Mouse (Mus musculus) urinary bladder, adult 2 months (tissue): Measurements from ENCODE around the gene Sync. TPM values are rescaled to one million over a fixed set of nuclear protein-coding genes. Genes with fewer than 3 reads are reported as not detected.

Experiments used
- DNase-seq: peaks from one replicate; pipeline ENCODE4 v3.0.0; 2022; ENCODE audit warnings: low spot score
- polyA plus RNA-seq: library from polyadenylated mRNA; depleted of rRNA; stranded (reverse); fragments of >200 nt; gene quantifications from 2 replicates; pipeline ENCODE4 v1.2.3, GENCODE M21; 2012; rRNA removed

The Sync gene
- 3.1 and 4.0 TPM in 2 replicates for polyA plus RNA-seq

DNA sequence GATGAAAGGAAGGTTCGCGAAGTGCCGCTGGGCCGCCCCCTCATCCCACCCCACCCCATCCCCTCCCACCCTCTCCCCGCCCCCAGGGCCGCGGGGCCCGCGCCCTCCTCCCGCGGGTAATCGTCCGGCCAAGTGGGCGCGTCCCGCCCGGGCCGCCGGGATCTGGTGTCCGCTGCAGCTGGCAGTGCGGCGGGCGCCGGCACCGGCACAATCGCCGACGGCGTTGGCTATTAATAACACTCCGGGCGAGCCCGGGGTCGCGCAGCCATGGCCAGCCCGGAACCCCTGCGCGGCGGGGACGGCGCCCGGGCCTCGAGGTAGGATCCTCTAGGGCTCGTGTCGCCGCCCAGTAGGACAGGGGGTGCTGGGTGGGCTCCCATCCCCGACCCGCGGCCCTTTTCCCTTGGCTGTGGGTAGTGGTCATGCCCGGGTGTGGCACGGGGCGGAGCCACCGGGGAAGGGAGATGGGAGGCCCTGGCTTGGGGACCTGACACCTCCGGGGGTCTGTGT, at the start of gene Sync:
Gene Sync (plus strand): TSS at position 146 of the 510 bp plus-strand sequence.
- DNase-seq, result no peak

DNA sequence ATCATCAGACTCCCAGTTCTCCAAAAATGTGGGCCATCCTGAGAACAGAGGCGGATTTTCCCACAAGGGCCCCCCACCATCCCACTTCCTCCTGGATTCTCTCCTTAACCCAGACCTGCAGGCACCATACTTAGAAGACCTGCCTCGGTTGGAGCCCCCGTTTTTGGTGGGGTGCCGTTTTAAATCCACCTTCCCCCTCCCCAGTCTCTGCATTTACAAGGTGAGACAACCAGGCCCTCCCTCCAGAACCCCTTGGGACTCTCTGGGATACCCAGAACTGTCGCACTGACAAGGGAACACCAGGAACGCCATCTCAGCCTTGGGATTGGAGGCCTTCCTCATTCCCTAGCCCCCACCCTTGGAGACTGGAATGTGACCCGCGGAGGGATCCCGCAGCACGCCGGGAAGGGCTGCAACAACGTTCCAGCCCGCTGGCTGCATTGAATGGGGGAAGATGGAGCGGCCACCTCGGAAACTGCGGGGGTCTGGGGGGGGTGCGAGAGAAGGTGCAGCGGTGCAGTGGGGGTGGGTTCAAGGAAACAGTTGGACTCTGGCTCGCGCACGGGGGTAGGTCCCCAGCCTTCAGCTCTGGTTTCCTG, 49.5 kb upstream of the Sync start:
- no peak for DNase-seq

DNA sequence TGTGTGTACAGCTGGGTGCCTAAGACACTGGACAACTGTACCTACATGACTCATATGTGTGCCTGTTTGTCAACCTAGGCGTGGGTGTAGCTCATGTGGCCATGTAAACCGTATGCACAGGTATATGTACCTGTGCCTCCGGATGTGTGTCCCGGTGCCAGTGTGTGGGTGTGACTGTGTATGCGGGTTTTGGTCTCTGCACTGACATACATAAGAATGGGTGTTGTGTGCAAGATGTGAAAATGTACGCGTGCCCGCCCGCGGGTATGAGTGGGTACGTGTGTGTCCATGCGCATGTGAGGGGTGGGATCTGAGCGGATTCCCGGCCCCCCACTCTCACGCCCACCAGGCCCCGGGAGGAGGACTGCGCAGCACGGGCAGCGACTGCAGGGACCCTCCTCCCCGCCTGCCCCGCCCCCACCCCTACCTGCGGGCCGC, 48.8 kb upstream of the Sync start:
- no peak for DNase-seq

DNA sequence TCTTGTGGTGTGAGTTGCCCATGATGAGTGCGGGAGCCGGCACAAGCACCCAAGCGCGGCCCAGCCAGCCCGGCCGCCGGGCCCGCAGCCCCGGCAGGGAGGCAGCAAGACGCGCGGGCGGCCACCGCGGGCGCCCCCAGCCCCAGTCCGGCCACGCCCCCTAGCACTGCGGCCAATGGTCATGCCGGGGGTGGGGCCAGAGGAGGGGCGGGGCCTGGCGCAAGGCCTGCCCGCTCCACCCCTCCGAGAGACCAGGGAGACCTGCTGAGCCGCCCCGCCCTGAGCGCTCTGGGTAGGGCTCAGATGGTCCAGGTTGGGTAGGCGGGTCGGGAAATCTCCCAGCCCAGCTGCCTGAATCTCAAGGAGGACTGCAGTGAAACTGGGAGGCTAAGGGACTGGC, 48.3 kb upstream of the Sync start:
- DNase-seq, result peak; percentile 68

DNA sequence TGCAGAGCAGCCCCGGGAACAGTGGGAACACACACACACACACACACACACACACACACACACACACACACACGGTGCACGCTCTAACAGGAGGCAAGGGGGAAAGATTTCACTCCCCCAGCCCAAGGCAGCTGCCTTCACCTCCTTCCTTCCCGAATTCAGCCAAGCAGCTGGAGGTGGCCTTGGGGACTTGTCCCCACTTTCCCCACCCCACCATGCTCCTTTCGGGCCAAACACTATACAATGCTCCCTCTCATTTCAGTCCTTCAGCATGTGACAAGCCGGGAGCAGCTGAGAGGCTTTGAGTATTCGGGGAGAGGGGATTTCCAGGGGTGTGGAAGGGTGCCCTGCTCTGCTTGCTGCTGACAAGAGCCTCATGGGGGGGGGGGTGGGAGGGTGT, 45.5 kb upstream of the Sync start:
- DNase-seq, result no peak

DNA sequence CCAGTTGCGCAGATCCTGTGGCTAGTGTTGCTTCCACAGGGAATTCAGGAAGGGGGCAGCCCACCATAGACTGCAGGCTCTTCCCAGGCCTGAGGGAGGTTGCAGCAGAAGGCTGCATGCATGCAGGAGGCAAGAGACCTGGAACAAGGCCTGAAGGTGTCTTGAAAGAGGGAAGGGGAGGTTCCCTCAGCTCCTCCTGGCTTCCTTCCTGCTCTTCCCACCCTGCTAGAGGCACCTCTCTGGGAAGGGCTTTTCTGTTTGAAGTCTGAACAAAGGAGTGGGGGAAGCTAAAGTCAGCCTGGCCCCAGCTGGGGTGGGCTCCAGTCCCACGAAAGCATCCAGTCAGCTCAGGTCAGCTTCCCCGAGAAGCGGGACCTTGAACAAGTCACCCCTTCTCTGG, 45.1 kb upstream of the Sync start:
- no peak for DNase-seq

DNA sequence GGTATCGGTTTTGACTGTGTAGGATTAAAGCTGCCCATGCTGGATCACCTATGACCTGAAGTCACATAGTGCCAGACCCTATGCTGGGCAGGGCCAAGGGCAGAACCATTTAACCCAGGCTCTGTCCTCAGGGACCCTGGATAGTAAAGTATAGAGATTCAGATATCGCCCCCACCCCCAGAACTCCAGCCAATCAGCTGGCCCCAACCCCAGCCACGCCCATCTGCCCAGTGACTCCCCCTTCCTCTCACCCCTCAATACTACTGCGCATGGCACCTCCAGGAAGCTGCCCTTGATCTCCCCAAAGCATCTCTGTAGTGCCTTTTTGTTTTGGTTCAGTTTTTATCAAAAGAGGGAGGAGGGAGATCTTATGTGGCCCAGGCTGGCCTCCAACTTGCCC, 44.7 kb upstream of the Sync start:
- no peak for DNase-seq

DNA sequence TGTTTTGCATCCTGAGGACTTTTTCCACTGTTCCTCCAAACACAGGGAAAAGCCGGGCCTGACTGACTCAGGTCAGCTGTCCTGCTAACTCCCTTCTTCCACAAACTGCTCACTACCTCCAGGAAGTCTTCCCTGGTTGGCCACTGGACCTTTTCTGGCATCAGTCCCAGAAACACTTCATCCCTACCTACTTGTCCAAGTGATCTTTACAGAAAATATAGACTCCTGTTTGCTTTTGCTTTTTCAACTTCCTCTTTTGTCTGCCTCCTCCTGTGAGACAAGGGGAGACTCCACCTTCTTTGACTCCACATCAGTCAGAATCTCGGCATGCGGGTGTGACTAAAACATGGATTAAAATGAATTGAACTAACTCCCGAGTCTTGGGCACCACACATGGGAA, 42.6 kb upstream of the Sync start:
- DNase-seq, result no peak

DNA sequence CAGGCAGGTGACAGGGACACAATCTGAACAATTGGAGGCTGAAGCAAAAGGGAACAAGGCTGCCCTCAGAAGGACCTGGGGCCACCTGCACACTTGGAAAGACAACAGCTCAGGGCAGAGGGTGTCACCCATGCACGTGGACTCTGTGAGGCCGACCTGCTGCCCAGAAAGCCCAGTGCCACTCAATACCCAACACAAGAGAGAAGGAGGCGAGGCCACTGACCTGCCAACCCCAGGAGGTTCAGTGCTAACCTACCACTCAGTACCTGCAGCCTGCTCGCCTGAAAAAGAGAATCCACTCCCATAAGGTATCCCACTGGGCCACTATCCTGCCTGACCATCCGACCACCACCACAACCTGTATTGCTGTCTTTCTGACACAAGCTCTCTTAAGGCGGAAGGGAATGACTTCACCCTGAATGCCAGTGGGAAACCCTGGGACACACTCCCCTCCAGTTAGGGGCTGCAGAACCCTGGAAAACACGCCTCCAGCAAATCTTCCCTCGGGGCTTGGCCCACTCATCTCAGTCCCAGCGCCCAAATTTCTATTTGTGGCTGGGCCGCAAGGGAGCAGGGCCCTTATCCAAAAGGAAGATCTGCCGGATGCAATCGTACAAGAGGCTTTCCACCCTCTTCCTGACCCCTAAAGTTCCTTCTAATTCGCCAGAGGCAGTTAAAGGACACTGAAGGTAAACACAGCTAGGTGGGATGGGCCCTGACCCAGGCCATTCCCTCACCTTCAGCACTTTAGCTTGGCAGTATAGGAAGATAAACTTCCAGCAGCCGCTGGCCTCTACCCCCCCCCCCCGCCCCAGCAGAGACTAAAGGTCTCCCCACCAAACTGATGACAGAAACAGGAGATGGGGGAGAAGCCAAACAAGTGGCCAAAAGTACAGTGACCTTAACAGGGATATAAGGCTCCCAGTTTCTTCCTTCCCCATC, 40.8 kb upstream of the Sync start:
- no peak for DNase-seq

DNA sequence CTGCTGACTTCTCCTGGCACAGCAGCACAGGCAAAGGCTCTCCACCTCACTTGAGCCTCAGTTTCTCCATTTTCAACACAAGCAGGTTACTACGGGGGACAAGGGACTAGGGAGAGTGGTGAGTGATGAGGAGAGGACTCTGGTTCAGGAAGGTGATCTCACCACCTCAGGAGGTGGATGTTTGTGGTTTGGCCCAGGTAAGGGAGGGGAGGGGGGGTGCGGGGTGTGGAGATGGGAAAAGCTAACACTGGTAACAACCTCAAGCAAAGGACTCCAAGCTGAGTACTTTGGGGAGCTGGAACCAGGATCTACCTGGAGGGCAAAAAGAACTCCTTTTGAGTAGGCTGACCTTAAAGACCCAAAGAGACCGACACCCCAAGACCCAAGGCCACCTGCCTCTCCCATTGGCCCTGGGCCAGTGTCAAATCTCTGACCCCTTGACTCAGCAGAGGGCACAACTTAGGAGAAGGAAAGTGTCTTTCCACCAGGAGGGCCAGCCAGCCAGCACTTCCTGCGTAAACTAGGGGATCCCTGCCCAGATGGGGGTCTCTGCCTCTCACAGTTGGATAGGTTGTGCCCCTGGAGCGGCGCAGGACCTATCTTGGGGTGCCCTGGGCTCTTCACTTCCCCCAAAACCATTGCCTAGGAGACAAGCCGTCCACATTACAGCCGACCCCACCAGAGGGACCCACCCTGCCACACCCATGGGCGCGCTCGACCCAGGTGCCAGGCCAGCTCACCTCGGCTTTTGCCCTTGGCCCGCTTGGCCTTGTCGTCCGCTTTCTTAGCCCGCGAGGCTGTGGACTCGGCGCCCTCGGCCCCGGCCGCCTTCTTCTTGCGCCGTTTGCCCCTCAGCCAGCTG, 39.8 kb upstream of the Sync start:
- no peak for DNase-seq

DNA sequence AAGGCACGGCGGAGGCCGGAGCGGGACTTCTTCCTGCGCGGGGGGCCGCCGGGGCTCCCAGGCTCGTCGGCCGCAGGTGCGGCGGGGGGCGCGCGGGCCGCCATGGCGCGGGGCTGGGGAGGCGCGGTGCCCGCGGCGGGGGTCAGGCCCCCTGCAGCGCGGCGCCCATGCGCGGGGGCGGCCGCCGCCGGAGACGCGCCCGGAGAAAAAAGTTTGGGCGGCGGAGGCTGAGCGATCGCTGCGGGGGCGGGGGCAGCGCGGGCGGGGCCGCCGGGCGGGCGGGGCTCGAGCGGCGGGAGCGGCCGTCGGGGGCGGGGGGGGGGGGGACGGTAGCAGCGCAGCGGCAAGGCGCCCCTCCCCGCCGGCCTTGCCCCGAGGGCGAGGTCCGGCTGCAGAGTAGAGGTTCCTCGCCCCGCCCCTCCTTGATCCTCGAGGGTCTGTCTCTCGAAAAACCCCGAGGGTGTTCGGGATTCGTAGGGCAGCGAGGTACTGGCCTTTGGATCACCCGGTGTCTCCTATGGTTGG, 39.1 kb upstream of the Sync start:
- no peak for DNase-seq

DNA sequence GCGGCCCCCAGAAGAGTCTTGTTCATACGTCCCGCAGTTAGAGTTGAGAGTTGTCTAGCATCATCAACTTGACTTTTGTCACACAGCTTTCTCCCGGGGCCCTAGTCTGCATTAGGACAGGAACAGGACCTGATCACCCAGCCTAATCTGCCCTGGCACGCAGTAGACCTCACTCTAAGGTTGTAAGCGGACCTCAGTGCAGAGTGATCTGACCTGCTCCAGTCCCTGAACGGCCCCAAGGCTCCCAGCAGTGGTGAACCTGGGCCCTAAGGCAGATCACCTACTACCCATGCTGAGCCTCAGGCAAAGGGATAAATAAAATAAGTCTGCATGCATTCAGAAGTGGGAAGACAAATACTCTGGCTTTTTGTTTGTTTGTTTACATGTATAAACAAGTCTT, 38.1 kb upstream of the Sync start:
- no peak for DNase-seq

DNA sequence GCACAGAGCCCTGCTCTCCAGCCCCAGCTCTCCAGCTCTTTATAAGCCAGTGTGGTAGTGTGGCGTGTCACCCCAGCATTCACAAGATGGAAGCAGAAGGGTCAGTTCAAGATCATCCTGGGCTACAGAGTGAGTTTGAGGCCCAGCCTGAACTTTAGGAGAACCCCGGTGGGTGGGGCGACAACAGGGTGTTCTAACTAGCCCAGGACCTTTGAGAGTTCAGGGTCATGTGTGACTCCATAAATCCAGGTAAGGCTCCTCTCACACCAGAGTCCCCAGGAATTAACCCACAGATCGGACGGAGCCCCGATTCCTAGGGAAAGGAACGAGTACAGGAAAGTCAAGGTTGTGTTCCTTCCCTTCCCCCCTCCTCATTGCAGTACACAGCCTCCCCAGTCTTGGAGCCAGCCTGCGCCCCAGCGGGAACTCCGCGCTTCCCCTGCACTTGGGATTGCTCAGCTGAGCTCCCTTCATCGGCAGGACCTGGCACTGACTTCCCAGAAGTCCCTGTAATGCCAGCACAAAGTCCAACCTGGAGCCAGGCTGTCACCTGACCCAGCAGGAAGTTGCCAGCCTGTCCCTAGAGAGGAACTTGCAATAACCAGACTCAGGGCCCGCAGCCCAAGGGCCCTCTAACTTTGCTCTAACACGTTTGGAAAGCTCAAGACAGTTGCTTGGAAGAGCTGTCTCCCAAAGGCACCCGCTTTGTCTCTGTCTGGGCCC, 36.5 kb upstream of the Sync start:
- no peak for DNase-seq

DNA sequence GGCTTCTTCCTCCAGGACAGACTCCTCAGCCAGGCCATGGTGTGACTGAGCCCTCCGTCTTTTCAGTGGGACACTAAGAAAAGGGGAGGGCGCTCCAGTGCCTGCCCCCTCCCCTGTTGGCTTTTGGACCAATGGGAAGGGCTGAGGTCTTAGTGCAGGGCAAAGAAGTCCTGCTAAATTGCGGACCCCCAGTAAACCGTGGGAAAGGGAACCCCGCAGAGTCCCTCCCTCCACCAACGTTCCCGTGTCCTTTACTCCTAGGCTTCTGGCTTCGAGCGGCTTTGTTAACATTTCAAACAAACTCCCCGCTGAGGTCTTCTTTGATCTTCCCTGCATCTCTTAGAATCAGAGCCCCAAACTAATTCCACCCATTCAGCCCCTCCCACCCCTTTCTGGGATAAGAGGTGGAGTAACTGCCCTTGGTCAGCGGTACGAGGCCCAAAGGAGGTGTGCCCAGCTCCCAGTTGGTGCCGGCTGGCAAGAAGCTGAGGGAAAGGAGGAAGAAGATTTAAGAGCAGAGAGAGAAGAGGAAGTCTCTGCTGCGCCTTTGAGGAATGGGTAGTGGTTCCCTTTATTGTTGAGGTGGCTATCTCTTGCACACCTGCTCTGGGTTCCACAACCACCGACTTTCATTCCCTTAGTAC, 35.8 kb upstream of the Sync start:
- DNase-seq, result no peak

DNA sequence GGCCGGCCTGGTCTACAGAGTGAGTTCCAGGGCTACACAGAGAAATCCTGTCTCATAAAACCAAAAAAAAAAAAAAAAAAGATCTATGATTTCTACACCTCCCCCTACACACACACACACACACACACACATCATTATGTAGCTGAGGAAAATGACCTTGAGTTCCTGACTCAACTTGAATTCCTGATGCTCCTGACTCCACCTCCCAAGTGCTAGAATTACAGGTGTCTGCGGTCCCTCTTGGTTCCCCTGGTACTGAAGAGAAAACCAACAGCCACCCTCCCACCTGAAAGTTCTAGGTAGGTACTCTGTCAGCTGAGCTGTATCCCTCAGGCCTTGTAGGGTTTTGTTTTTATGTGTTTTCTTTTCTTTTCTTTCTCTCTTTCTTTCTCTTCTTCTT, 34.9 kb upstream of the Sync start:
- DNase-seq, result no peak

DNA sequence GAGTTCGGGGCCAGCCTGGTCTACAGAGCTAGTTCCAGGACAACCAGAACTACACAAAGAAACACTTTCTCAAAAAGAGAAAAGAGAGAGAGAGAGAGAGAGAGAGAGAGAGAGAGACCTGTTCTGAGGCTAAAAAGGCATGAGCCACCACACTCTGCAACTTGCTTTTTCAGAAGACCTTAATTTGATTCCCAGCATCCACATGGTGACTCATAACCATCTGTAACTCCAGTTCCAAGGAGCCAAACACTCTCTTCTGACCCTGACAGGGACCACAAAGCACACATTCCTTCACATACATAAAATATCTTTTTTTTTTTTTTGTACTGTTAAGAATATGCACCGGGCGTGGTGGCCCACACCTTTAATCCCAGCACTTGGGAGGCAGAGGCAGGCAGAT, 32.8 kb upstream of the Sync start:
- DNase-seq, result no peak

DNA sequence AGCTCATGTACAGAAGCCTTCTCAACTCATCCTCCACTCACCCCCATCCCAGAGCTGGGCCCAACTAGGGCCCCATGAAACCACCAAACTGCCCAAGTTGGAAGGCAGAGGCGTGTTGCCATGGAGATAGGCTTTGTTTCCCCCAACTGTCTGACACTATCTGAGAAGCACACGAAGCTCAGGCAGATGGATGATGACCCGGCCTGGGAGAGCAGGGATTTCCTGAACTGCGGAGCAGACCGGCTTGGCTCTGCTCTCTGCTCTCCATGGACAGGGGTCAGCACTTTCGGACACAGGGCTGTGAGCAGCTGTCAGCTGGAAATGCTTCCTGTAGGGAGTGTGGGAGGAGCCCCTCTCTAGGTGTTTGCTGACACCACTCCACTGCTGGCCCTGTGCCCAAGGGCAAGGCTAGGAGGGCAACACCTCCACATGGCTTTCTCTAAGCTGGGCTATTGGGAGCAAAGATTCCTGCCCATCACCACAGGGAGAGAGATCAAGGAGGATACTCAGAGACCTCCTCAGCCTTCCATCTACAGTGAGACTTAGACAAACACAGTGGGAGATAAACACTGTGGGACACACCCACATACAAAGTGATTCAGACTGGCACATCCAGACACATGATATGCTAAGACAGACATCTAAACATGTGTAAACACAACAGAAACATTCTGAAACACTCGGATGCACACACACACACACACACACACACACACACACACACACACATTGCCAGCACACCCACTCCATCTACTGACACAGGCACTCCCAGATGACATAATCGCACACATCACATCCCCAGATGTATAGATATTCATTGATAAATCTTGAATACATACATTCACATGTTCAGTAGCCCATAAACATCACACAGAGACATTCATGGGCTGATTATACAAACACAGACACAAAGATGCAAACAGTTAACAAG, 30.7 kb upstream of the Sync start:
- DNase-seq, result no peak

DNA sequence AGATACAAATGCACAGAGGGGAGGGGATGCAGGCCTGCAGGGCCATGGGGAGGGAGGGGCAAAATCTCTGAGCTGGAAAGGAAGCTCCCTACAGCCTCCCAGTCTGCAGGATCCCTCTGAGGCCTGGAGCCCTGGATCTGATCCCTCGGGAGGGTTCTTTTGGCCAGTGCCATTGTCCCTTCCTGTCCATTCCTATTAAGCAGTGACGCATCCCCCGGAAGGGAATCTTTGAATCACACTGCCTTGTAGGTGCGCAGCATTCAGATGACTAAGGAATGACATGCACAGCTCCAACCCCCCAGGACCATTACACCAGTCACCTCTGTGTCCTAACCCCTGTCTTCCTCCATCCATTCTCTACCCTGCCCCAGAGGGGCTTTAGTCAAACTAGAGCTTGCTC, 28.3 kb upstream of the Sync start:
- no peak for DNase-seq

DNA sequence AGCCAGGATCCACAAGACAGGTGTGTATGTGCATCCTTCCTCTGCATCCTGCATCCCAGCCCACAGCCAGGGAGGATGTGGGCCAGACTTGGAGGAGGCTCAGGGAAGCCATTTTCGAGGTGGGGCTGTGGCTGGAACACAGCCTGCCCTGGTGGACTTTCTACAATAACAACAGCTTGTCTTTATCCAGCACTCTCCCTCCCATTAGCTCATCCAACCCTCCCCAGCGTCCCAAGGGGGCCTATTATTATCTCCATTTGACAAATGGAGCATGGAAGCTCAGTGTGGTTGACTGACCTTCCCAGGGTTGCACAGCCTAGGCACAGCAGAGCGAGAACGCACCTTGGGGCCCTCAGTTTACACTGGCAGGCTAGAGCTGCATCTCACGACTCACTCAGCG, 26.7 kb upstream of the Sync start:
- no peak for DNase-seq

DNA sequence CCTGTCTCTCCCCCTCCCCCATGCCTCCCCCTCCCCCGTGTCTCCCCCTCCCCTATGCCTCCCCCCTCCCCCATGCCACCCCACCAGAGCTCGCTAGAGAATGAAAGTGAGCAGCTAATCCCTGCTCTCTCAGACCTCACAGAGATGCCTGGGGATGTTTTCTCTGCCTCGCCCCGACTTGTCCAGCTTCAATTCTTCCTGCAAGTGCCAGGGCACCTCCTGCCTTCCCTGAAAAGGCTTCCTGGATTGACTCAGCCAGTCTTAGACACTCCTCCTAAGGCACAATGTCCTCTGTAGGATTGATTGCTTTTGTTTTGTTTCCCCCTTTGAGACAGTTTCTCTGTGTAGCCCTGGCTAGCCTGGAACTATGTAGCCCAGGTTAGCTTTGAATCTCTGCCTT, 26.2 kb upstream of the Sync start, which contains the start of gene C77080:
Gene C77080 (minus strand): TSS at position 209 of the 400 bp plus-strand sequence.
- no peak for DNase-seq
